Mouse (Mus musculus) bone marrow, adult 2 months (tissue): ENCODE measurements around the gene Efna2.

Source experiments
- CTCF ChIP-seq: fragments of 200-500 bp; IDR thresholded peaks from 2 replicates; pipeline ENCODE4 v1.5.1; 2011; ENCODE audit warnings: low read length, control low read depth; ENCODE audit not compliant: control insufficient read depth, insufficient read depth
- POLR2A ChIP-seq: fragments of 200-500 bp; IDR thresholded peaks from 2 replicates; pipeline ENCODE4 v1.6.1; 2011; ENCODE audit warnings: low read depth, mild to moderate bottlenecking, control low read depth, low read length, borderline replicate concordance; ENCODE audit not compliant: control insufficient read depth

DNA sequence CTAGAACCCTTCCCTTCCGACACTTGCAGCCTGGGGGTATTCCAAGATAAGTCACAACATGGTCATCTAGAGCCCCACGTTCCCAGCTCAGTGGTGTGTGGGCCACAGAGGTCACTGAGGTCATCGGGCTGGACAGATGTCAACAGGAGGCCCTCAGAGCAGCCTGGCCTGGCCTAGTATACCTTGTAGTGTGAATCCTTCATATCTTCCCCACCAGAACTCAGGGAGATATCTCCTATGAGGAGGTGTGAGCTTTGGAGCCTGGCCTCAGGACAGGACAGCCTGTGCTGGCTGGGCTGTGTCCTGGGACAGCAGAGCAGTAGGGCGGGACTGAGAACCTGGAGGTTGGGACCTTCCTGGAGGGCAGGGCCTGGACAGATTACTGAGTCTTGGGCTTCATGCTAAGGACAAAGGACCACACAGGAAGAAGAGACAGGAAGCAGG is 32.7 kb upstream of the Efna2 start:
- TF ChIP-seq CTCF (no peak), POLR2A (no peak)
